20 mouse cellular contexts compared by ENCODE assay signal in genomic region chr9:14440347-14440746, GRCm38 (mm10). TPM values are rescaled to one million over a fixed set of nuclear protein-coding genes. Genes with fewer than 3 reads are reported as not detected.
DNase-seq lines count a peak whose midpoint lies in the region; ATAC-seq and TF ChIP-seq lines count a peak whose summit lies in the region.
"Had no signal": no experiment of that assay in that cellular context is flagged by ENCODE, and none has a peak within 500 bp of the region (broad histone marks: within the 10 kb centered on the region; RNA-seq: fewer than 3 reads in every experiment).

No protein-coding gene starts in this region.

- ATAC-seq in kidney, postnatal 0 days (replicated peaks; ENCODE audit: low FRiP score, low read depth) = no peak
- no peak for ATAC-seq in midbrain, postnatal 0 days (ENCODE audit: low FRiP score)
- ATAC-seq in midbrain, embryonic 13.5 days = no peak
- no peak for ATAC-seq in Patski
- ATAC-seq: CD4-positive, CD25-positive, alpha-beta regulatory T cell, adult 4 months had no signal

- no peaks in the 10 kb centered on the region for H3K4me1 ChIP-seq in kidney, postnatal 0 days (replicated peaks; ENCODE audit: insufficient read depth, low read length)
- H3K4me1 ChIP-seq in midbrain, postnatal 0 days (ENCODE audit: insufficient read depth, low read length) = no peaks in the 10 kb centered on the region
- H3K4me1 ChIP-seq in midbrain, embryonic 13.5 days (replicated peaks) = no peaks in the 10 kb centered on the region
- H3K4me1 ChIP-seq: forebrain, embryonic 10.5 days; heart, embryonic 15.5 days; midbrain, embryonic 12.5 days; neural tube, embryonic 13.5 days had no signal

- no peak overlapping the region for H3K4me2 ChIP-seq in kidney, postnatal 0 days (ENCODE audit: low read length)
- no peak overlapping the region for H3K4me2 ChIP-seq in midbrain, postnatal 0 days (ENCODE audit: low read depth, low read length, poor library complexity, severe bottlenecking)
- H3K4me2 ChIP-seq in midbrain, embryonic 13.5 days (replicated peaks) = no peak overlapping the region
- H3K4me2 ChIP-seq: heart, embryonic 15.5 days; liver, embryonic 11.5 days; midbrain, embryonic 12.5 days; neural tube, embryonic 13.5 days had no signal

- H3K36me3 ChIP-seq in kidney, postnatal 0 days (ENCODE audit: insufficient read depth, low read length) = no peaks in the 10 kb centered on the region
- H3K36me3 ChIP-seq in midbrain, postnatal 0 days (ENCODE audit: insufficient read depth, low read length) = no peaks in the 10 kb centered on the region
- H3K36me3 ChIP-seq in midbrain, embryonic 13.5 days = no peaks in the 10 kb centered on the region
- H3K36me3 ChIP-seq: forebrain, embryonic 10.5 days; heart, embryonic 15.5 days; midbrain, embryonic 12.5 days; neural tube, embryonic 13.5 days had no signal

- no peak overlapping the region for H3K4me3 ChIP-seq in kidney, postnatal 0 days (replicated peaks; ENCODE audit: low read depth, low read length)
- no peak overlapping the region for H3K4me3 ChIP-seq in midbrain, postnatal 0 days (ENCODE audit: low read depth, low read length)
- no peak overlapping the region for H3K4me3 ChIP-seq in midbrain, embryonic 13.5 days (replicated peaks)
- H3K4me3 ChIP-seq: forebrain, embryonic 10.5 days; heart, embryonic 15.5 days; midbrain, embryonic 12.5 days; neural tube, embryonic 13.5 days had no signal

- WGBS in kidney, postnatal 0 days = 94% methylated on average over 1 of the region's 1 CpGs
- 93% methylated on average over 1 of the region's 1 CpGs for WGBS in midbrain, postnatal 0 days
- 95% methylated on average over 1 of the region's 1 CpGs for WGBS in midbrain, embryonic 13.5 days

- CTCF ChIA-PET in Patski (lab: Charles Lee) = no interaction called here

- peak; percentile 38 for TF ChIP-seq CTCF in kidney, postnatal 0 days (IDR thresholded peaks at IDR 0.05; ENCODE audit: low read depth)
- TF ChIP-seq CTCF in midbrain, postnatal 0 days (IDR thresholded peaks at IDR 0.05) = 0 out of 2 replicates have a peak, but pooled peaks have one; percentile 32
- peak; percentile 40 for TF ChIP-seq CTCF in Patski (IDR thresholded peaks at IDR 0.05)

- no peak overlapping the region for H3K27ac ChIP-seq in kidney, postnatal 0 days
- no peak overlapping the region for H3K27ac ChIP-seq in midbrain, postnatal 0 days (ENCODE audit: low read depth, low read length)
- no peak overlapping the region for H3K27ac ChIP-seq in midbrain, embryonic 13.5 days
- H3K27ac ChIP-seq: forebrain, embryonic 10.5 days; heart, embryonic 15.5 days; midbrain, embryonic 12.5 days; neural tube, embryonic 13.5 days had no signal

- no peak overlapping the region for H3K9ac ChIP-seq in kidney, postnatal 0 days (ENCODE audit: low read depth, low read length)
- H3K9ac ChIP-seq in midbrain, postnatal 0 days (replicated peaks; ENCODE audit: low read length, poor library complexity, severe bottlenecking) = no peak overlapping the region
- no peak overlapping the region for H3K9ac ChIP-seq in midbrain, embryonic 13.5 days (replicated peaks)
- H3K9ac ChIP-seq: heart, embryonic 15.5 days; midbrain, embryonic 12.5 days; neural tube, embryonic 13.5 days had no signal

- POLR2A ChIA-PET in Patski (lab: Charles Lee) = no interaction called here

- H3K27me3 ChIP-seq in kidney, postnatal 0 days (ENCODE audit: insufficient read depth, low read length) = no peaks in the 10 kb centered on the region
- H3K27me3 ChIP-seq in midbrain, postnatal 0 days (ENCODE audit: insufficient read depth, low read length) = no peaks in the 10 kb centered on the region
- no peaks in the 10 kb centered on the region for H3K27me3 ChIP-seq in midbrain, embryonic 13.5 days
- H3K27me3 ChIP-seq in Patski = peaks cover 6% of the 10 kb centered on the region
- H3K27me3 ChIP-seq: heart, embryonic 15.5 days; midbrain, embryonic 12.5 days; neural tube, embryonic 13.5 days had no signal

- H3K9me3 ChIP-seq in kidney, postnatal 0 days (replicated peaks; ENCODE audit: low read length) = no peaks in the 10 kb centered on the region
- H3K9me3 ChIP-seq in midbrain, postnatal 0 days (ENCODE audit: low read length) = no peaks in the 10 kb centered on the region; the same call in 1 of the 2 replicates
- H3K9me3 ChIP-seq in midbrain, embryonic 13.5 days = no peaks in the 10 kb centered on the region
- H3K9me3 ChIP-seq: forebrain, embryonic 10.5 days; heart, embryonic 15.5 days; midbrain, embryonic 12.5 days; neural tube, embryonic 13.5 days had no signal

- DNase-seq in kidney, postnatal 0 days (ENCODE audit: low spot score) = no peak
- DNase-seq in kidney, postnatal 36 days = no peak
- DNase-seq in midbrain, postnatal 0 days (ENCODE audit: low spot score) = no peak
- DNase-seq in Patski (ENCODE audit: low read depth, low spot score) = no peak
- no peak for DNase-seq in cerebellum, postnatal 10 days
- DNase-seq in cerebellum, adult 9-10 months = no peak
- DNase-seq: adrenal gland, adult 8-10 months; cerebellum, postnatal 25 days; gastrocnemius, postnatal 25 days; kidney, adult 9 months; thymus, adult 18-20 months; thymus, postnatal 4 days had no signal

- in situ Hi-C loops in Patski (cut with MboI; ENCODE audit: low pct_unique_long_range_greater_than_20kb) = no loop called here

RNA-seq across cellular contexts. Expression of gene Endod1, which starts 59.0 kb away (rescaled TPM):
- polyA plus RNA-seq in kidney, postnatal 0 days (2015; fragmentation: Nextera tagmentation; extraction: Ambion mirVana) = 18.3 and 19.3 TPM in 2 replicates
- 79.8 and 92.3 TPM in 2 replicates for total RNA-seq in midbrain, postnatal 0 days (2014; rRNA removed)
- 40.6 and 43.1 TPM in 2 replicates for polyA plus RNA-seq in midbrain, postnatal 0 days (2015; fragmentation: Nextera tagmentation; extraction: Ambion mirVana)
- 9.0 and 11.1 TPM in 2 replicates for polyA plus RNA-seq in midbrain, embryonic 13.5 days (2015; fragmentation: Nextera tagmentation; extraction: Ambion mirVana)
- polyA plus RNA-seq in Patski (2021) = 8.6 TPM

RNA-seq across cellular contexts. Expression of gene Kdm4d, which starts 59.9 kb away (rescaled TPM):
- 0.18 and 0.22 TPM in 2 replicates for polyA plus RNA-seq in kidney, postnatal 0 days (2015; fragmentation: Nextera tagmentation; extraction: Ambion mirVana)
- total RNA-seq in midbrain, postnatal 0 days (2014; rRNA removed) = 1.4 and 2.2 TPM in 2 replicates
- 1.6 and 2.1 TPM in 2 replicates for polyA plus RNA-seq in midbrain, postnatal 0 days (2015; fragmentation: Nextera tagmentation; extraction: Ambion mirVana)
- 0.32 and 0.43 TPM in 2 replicates for polyA plus RNA-seq in midbrain, embryonic 13.5 days (2015; fragmentation: Nextera tagmentation; extraction: Ambion mirVana)
- 0.22 TPM for polyA plus RNA-seq in Patski (2021)
- total RNA-seq: gastrocnemius, postnatal 25 days; heart, adult 8-10 months had no signal
